Mouse (Mus musculus): Measurements from ENCODE around the gene Krt31. TPM values are rescaled to one million over a fixed set of nuclear protein-coding genes. Genes with fewer than 3 reads are reported as not detected.
A peak's percentile ranks its signal among the peaks of the same experiment; 100 is the strongest.

The Krt31 gene
- total and polyA plus RNA-seq, 3 experiments = not detected

DNA sequence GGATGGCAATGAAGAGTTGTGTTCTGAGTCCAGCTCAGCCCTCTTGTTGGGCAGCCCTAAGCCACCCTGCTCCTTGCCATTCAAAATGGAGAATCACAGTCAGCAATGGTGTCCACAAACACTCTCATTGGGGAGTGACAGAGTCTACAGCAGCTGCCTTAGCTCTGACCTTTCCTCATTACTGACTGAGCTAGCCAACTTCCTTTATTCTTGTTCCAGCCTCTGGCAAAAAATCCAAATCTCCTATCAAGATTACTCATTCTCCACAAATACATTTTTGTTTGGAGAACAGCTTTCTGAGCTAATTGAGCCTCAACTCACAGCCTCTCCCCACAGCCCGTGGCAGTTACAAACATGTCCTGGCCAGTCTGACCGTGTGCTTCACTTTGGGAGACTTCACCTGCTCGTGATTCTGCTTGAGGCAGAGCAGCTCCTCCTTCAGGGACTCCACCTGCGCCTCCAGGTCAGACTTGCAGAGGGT is 36.6 kb downstream of the Krt31 start:
- H3K36me3 ChIP-seq (replicated peaks) = no peaks in the 10 kb centered on the region
- no peak overlapping the region for H3K4me3 ChIP-seq (ENCODE audit: low read depth, low read length)
- DNase-seq (ENCODE audit: low spot score) (no peak), ATAC-seq (ENCODE audit: extremely low read depth, insufficient number of reproducible peaks, low FRiP score, poor library complexity, severe bottlenecking) (no peak)
- no peaks in the 10 kb centered on the region for H3K4me1 ChIP-seq (ENCODE audit: insufficient read depth, low read depth, low read length)
- TF ChIP-seq CTCF (IDR thresholded peaks at IDR 0.05; ENCODE audit: low read depth, low read length) = no peak
- no peak for TF ChIP-seq GATA2 (IDR thresholded peaks at IDR 0.05; ENCODE audit: borderline replicate concordance, low read depth, low read length)
- no peak for TF ChIP-seq POLR2AphosphoS5 (IDR thresholded peaks at IDR 0.05; ENCODE audit: insufficient replicate concordance, low read depth, low read length)
- TF ChIP-seq GATA1 (IDR thresholded peaks at IDR 0.05; ENCODE audit: borderline replicate concordance, low read length) = no peak
- TF ChIP-seq TAL1 (conservative IDR thresholded peaks at IDR 0.05; ENCODE audit: low read depth, low read length) = no peak
- peaks cover 57% of the 10 kb centered on the region for H3K9me3 ChIP-seq (replicated peaks)
- no peaks in the 10 kb centered on the region for H3K27me3 ChIP-seq (ENCODE audit: insufficient read depth, low read length)

DNA sequence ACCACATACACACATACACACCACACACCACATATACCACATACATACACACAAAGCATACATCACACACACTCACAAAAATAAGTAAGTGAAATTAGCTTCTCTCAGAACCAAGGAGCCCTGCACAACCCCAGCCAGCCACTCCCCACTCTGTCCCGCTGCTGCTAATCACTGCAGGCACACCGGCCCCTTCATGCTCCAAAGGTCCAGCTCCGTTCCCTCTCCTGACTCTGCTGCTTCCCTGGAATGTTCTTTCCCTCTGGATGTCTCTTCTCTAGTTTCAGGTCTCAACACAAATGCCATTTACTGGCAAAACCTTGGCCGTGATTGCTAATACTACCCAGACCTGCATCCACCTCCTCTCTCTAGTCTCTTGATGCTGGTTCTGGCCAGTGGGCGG is 39.7 kb downstream of the Krt31 start:
- TF ChIP-seq CTCF (IDR thresholded peaks at IDR 0.05; ENCODE audit: low read depth, low read length) = no peak
- no peak for TF ChIP-seq GATA2 (IDR thresholded peaks at IDR 0.05; ENCODE audit: borderline replicate concordance, low read depth, low read length)
- no peaks in the 10 kb centered on the region for H3K4me1 ChIP-seq (ENCODE audit: insufficient read depth, low read depth, low read length)
- DNase-seq (ENCODE audit: low spot score) = no peak
- no peaks in the 10 kb centered on the region for H3K36me3 ChIP-seq (replicated peaks)
- no peak overlapping the region for H3K4me3 ChIP-seq (ENCODE audit: low read depth, low read length)
- no peak for ATAC-seq (ENCODE audit: extremely low read depth, insufficient number of reproducible peaks, low FRiP score, poor library complexity, severe bottlenecking)
- no peaks in the 10 kb centered on the region for H3K27me3 ChIP-seq (ENCODE audit: insufficient read depth, low read length)
- peaks cover 48% of the 10 kb centered on the region for H3K9me3 ChIP-seq (replicated peaks)

DNA sequence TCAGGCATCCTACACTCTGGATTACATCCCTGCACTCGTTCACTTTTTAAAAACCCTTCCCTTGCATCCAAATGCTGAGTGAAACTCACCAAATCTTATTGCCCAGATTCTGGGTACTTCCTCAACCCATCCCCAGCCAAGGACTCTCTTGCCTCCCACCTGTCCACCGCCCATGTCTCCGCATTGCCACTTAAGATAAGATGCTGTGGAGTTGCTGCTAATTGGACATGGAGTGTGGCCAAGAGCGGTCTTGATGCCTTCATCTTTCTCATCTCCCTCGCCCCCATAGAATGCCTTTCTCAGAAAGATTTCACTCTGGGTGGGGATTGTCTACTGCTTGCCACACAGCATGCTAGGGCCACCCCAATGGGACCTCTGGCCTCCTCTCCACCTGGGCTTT is 42.0 kb downstream of the Krt31 start:
- H3K9me3 ChIP-seq (replicated peaks) = peaks cover 41% of the 10 kb centered on the region

DNA sequence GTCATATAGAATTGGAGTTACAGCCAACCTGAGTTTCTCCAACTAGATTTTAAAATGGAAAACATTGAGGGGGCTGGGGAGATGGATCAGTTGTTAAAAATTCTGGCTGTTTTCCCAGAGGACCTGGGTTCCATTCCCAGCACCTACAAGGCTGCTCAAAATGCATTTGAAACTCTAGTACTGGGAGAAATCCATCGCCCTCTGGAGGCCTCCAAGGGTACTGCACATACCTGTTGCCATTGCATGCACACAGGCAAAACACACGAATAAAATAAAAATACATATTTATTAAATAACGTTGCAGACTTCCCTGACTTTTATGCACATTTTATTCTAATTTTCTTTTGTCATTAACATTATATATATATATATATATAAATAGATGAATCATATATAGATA is 43.7 kb downstream of the Krt31 start:
- no peaks in the 10 kb centered on the region for H3K36me3 ChIP-seq (replicated peaks)
- ATAC-seq (ENCODE audit: extremely low read depth, insufficient number of reproducible peaks, low FRiP score, poor library complexity, severe bottlenecking) (no peak), DNase-seq (ENCODE audit: low spot score) (no peak)
- H3K27me3 ChIP-seq (ENCODE audit: insufficient read depth, low read length) = no peaks in the 10 kb centered on the region
- no peak for TF ChIP-seq GATA2 (IDR thresholded peaks at IDR 0.05; ENCODE audit: borderline replicate concordance, low read depth, low read length)
- no peak for TF ChIP-seq GATA1 (IDR thresholded peaks at IDR 0.05; ENCODE audit: borderline replicate concordance, low read length)
- TF ChIP-seq TAL1 (conservative IDR thresholded peaks at IDR 0.05; ENCODE audit: low read depth, low read length) = no peak
- TF ChIP-seq POLR2AphosphoS5 (IDR thresholded peaks at IDR 0.05; ENCODE audit: insufficient replicate concordance, low read depth, low read length) = no peak
- TF ChIP-seq CTCF (IDR thresholded peaks at IDR 0.05; ENCODE audit: low read depth, low read length) = no peak
- H3K4me1 ChIP-seq (ENCODE audit: insufficient read depth, low read depth, low read length) = no peaks in the 10 kb centered on the region
- H3K4me3 ChIP-seq (ENCODE audit: low read depth, low read length) = no peak overlapping the region
- H3K9me3 ChIP-seq (replicated peaks) = peaks cover 36% of the 10 kb centered on the region

More for the DNA sequence above, 42.0 kb downstream of the Krt31 start:
- Histone ChIP-seq H3K36me3 (replicated peaks) (no peaks in the 10 kb centered on the region), H3K4me1 (ENCODE audit: insufficient read depth, low read depth, low read length) (no peaks in the 10 kb centered on the region), H3K4me3 (ENCODE audit: low read depth, low read length) (no peak overlapping the region), H3K27me3 (ENCODE audit: insufficient read depth, low read length) (no peaks in the 10 kb centered on the region)
- TF ChIP-seq CTCF (IDR thresholded peaks at IDR 0.05; ENCODE audit: low read depth, low read length) (no peak), GATA2 (IDR thresholded peaks at IDR 0.05; ENCODE audit: borderline replicate concordance, low read depth, low read length) (no peak), TAL1 (conservative IDR thresholded peaks at IDR 0.05; ENCODE audit: low read depth, low read length) (no peak), GATA1 (IDR thresholded peaks at IDR 0.05; ENCODE audit: borderline replicate concordance, low read length) (no peak), POLR2AphosphoS5 (IDR thresholded peaks at IDR 0.05; ENCODE audit: insufficient replicate concordance, low read depth, low read length) (no peak)
- DNase-seq (ENCODE audit: low spot score) (no peak), ATAC-seq (ENCODE audit: extremely low read depth, insufficient number of reproducible peaks, low FRiP score, poor library complexity, severe bottlenecking) (no peak)

DNA sequence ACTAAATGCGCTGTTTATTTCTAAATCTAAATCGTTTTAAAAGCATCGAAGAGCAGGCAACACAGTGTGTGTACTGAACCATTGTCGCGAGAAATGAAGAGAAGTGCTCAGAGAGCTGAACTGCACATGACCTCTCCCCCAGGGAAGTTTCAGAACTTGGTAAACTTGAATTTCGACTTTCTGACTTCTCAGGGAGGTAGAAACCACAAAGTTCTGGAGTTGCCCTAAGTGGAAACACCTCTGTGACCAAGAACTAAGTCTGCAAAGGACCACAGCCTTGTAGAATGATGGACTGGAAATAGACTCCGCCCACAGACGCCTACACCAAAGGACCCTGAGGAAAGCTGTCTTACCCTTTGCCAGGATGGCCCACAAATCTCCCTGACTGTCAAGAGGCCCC is 44.4 kb downstream of the Krt31 start:
- TF ChIP-seq CTCF (IDR thresholded peaks at IDR 0.05; ENCODE audit: low read depth, low read length) (no peak), TAL1 (conservative IDR thresholded peaks at IDR 0.05; ENCODE audit: low read depth, low read length) (no peak), POLR2AphosphoS5 (IDR thresholded peaks at IDR 0.05; ENCODE audit: insufficient replicate concordance, low read depth, low read length) (no peak), GATA1 (IDR thresholded peaks at IDR 0.05; ENCODE audit: borderline replicate concordance, low read length) (no peak), GATA2 (IDR thresholded peaks at IDR 0.05; ENCODE audit: borderline replicate concordance, low read depth, low read length) (no peak)
- DNase-seq (ENCODE audit: low spot score) (no peak), ATAC-seq (ENCODE audit: extremely low read depth, insufficient number of reproducible peaks, low FRiP score, poor library complexity, severe bottlenecking) (no peak)
- peaks cover 33% of the 10 kb centered on the region for H3K9me3 ChIP-seq (replicated peaks)
- H3K4me3 ChIP-seq (ENCODE audit: low read depth, low read length) = no peak overlapping the region
- no peaks in the 10 kb centered on the region for H3K4me1 ChIP-seq (ENCODE audit: insufficient read depth, low read depth, low read length)
- no peaks in the 10 kb centered on the region for H3K27me3 ChIP-seq (ENCODE audit: insufficient read depth, low read length)
- H3K36me3 ChIP-seq (replicated peaks) = no peaks in the 10 kb centered on the region

DNA sequence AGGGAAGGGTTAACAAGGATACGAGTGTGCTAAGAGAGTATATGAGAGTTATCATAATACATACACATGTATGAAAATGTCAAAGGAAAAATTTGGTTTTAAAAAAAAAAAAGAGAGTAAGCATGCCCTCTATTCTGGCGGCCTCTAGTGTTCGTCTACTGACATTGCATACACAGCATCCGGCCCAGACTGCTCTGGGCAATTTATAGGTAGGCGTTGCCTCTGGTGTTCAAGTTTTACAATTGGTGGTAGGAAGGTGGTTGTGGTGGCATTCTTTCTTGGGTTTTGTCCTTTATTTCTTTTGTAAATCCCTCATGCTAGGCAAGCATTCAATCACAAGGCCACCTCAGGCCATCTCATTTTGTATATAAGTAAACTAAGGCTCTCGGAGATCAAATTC is 45.5 kb downstream of the Krt31 start:
- TF ChIP-seq CTCF (IDR thresholded peaks at IDR 0.05; ENCODE audit: low read depth, low read length) (peak; percentile 32; the same call in 1 of the 2 replicates), TAL1 (conservative IDR thresholded peaks at IDR 0.05; ENCODE audit: low read depth, low read length) (no peak)
- Histone ChIP-seq H3K27me3 (ENCODE audit: insufficient read depth, low read length) (no peaks in the 10 kb centered on the region), H3K4me3 (ENCODE audit: low read depth, low read length) (no peak overlapping the region), H3K9me3 (replicated peaks) (peaks cover 27% of the 10 kb centered on the region), H3K36me3 (replicated peaks) (no peaks in the 10 kb centered on the region), H3K4me1 (ENCODE audit: insufficient read depth, low read depth, low read length) (no peaks in the 10 kb centered on the region)
- DNase-seq (ENCODE audit: low spot score) = no peak
- no peak for ATAC-seq (ENCODE audit: extremely low read depth, insufficient number of reproducible peaks, low FRiP score, poor library complexity, severe bottlenecking)

DNA sequence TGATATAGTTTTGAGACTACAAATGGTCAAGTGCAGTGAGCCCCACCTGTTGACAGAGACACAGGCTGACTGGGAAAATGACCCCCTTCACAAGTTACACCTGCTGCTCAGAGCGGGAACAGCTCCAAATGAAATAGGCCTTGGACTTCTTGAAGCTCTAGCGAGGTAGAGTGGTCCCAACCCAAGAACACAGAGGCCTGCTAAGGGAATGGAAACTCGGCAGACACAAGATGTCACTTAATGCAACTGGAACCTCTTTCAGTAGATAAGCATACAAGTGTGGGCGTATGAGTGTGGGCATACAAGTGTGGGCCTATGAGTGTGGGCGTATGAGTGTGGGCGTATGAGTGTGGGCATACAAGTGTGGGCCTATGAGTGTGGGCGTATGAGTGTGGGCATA is 51.3 kb downstream of the Krt31 start:
- no peak overlapping the region for H3K4me3 ChIP-seq (ENCODE audit: low read depth, low read length)
- H3K9me3 ChIP-seq (replicated peaks) = peaks cover 48% of the 10 kb centered on the region
- TF ChIP-seq GATA2 (IDR thresholded peaks at IDR 0.05; ENCODE audit: borderline replicate concordance, low read depth, low read length) (no peak), TAL1 (conservative IDR thresholded peaks at IDR 0.05; ENCODE audit: low read depth, low read length) (no peak), POLR2AphosphoS5 (IDR thresholded peaks at IDR 0.05; ENCODE audit: insufficient replicate concordance, low read depth, low read length) (no peak), CTCF (IDR thresholded peaks at IDR 0.05; ENCODE audit: low read depth, low read length) (no peak), GATA1 (IDR thresholded peaks at IDR 0.05; ENCODE audit: borderline replicate concordance, low read length) (no peak)
- H3K4me1 ChIP-seq (ENCODE audit: insufficient read depth, low read depth, low read length) = no peaks in the 10 kb centered on the region
- no peak for DNase-seq (ENCODE audit: low spot score)
- ATAC-seq (ENCODE audit: extremely low read depth, insufficient number of reproducible peaks, low FRiP score, poor library complexity, severe bottlenecking) = no peak
- no peaks in the 10 kb centered on the region; the same call in 1 of the 2 replicates for H3K27me3 ChIP-seq (ENCODE audit: insufficient read depth, low read length)
- no peaks in the 10 kb centered on the region for H3K36me3 ChIP-seq (replicated peaks)

Other genes with a start within 250 kb of the Krt31 start
Only the 20 nearest of the 30 such genes appear.
- not detected in 2 replicates for gene Krtap9-1, start 177.2 kb downstream of the Krt31 start, total RNA-seq (2014; fragmentation: Nextera tagmentation)
- gene Krtap9-1, start 177.2 kb downstream of the Krt31 start, total RNA-seq (2017) = not detected in 2 replicates
- not detected in 2 replicates for gene Krtap9-1, start 177.2 kb downstream of the Krt31 start, polyA plus RNA-seq (2012)
- not detected in 2 replicates for gene Gm11567, start 171.4 kb downstream of the Krt31 start, total RNA-seq (2014; fragmentation: Nextera tagmentation)
- not detected in 2 replicates for gene Gm11567, start 171.4 kb downstream of the Krt31 start, total RNA-seq (2017)
- gene Gm11567, start 171.4 kb downstream of the Krt31 start, polyA plus RNA-seq (2012) = not detected in 2 replicates
- not detected in 2 replicates for gene Krtap31-1, start 142.6 kb downstream of the Krt31 start, total RNA-seq (2014; fragmentation: Nextera tagmentation)
- gene Krtap31-1, start 142.6 kb downstream of the Krt31 start, total RNA-seq (2017) = 0.27 and 0.29 TPM in 2 replicates
- gene Krtap31-1, start 142.6 kb downstream of the Krt31 start, polyA plus RNA-seq (2012) = not detected in 2 replicates
- gene Gm11565, start 135.8 kb downstream of the Krt31 start, total RNA-seq (2014; fragmentation: Nextera tagmentation) = not detected in 2 replicates
- 0.16 and 0.23 TPM in 2 replicates for gene Gm11565, start 135.8 kb downstream of the Krt31 start, total RNA-seq (2017)
- gene Gm11565, start 135.8 kb downstream of the Krt31 start, polyA plus RNA-seq (2012) = not detected in 2 replicates
- gene Krtap31-2, start 114.3 kb downstream of the Krt31 start, total RNA-seq (2014; fragmentation: Nextera tagmentation) = not detected in 2 replicates
- not detected in 2 replicates for gene Krtap31-2, start 114.3 kb downstream of the Krt31 start, total RNA-seq (2017)
- not detected in 2 replicates for gene Krtap31-2, start 114.3 kb downstream of the Krt31 start, polyA plus RNA-seq (2012)
- gene Krtap9-5, start 102.1 kb downstream of the Krt31 start, total RNA-seq (2014; fragmentation: Nextera tagmentation) = not detected in 2 replicates
- gene Krtap9-5, start 102.1 kb downstream of the Krt31 start, total RNA-seq (2017) = not detected in 2 replicates
- gene Krtap9-5, start 102.1 kb downstream of the Krt31 start, polyA plus RNA-seq (2012) = not detected in 2 replicates
- not detected in 2 replicates for gene Krtap29-1, start 71.5 kb downstream of the Krt31 start, total RNA-seq (2014; fragmentation: Nextera tagmentation)
- gene Krtap29-1, start 71.5 kb downstream of the Krt31 start, total RNA-seq (2017) = not detected in 2 replicates
- not detected in 2 replicates for gene Krtap29-1, start 71.5 kb downstream of the Krt31 start, polyA plus RNA-seq (2012)
- not detected in 2 replicates for gene Krtap16-1, start 64.0 kb downstream of the Krt31 start, total RNA-seq (2014; fragmentation: Nextera tagmentation)
- gene Krtap16-1, start 64.0 kb downstream of the Krt31 start, total RNA-seq (2017) = 0.06 and 0.11 TPM in 2 replicates
- not detected in 2 replicates for gene Krtap16-1, start 64.0 kb downstream of the Krt31 start, polyA plus RNA-seq (2012)
- gene Krtap17-1, start 56.6 kb downstream of the Krt31 start, total RNA-seq (2014; fragmentation: Nextera tagmentation) = not detected in 2 replicates
- gene Krtap17-1, start 56.6 kb downstream of the Krt31 start, total RNA-seq (2017) = not detected in 2 replicates
- gene Krtap17-1, start 56.6 kb downstream of the Krt31 start, polyA plus RNA-seq (2012) = not detected in 2 replicates
- not detected in 2 replicates for gene Krt33a, start 34.3 kb downstream of the Krt31 start, total RNA-seq (2014; fragmentation: Nextera tagmentation)
- not detected in 2 replicates for gene Krt33a, start 34.3 kb downstream of the Krt31 start, total RNA-seq (2017)
- not detected in 2 replicates for gene Krt33a, start 34.3 kb downstream of the Krt31 start, polyA plus RNA-seq (2012)
- not detected in 2 replicates for gene Krt33b, start 20.7 kb downstream of the Krt31 start, total RNA-seq (2014; fragmentation: Nextera tagmentation)
- gene Krt33b, start 20.7 kb downstream of the Krt31 start, total RNA-seq (2017) = not detected in 2 replicates
- not detected in 2 replicates for gene Krt33b, start 20.7 kb downstream of the Krt31 start, polyA plus RNA-seq (2012)
- not detected in 2 replicates for gene Krt34, start 9.0 kb downstream of the Krt31 start, total RNA-seq (2014; fragmentation: Nextera tagmentation)
- not detected in 2 replicates for gene Krt34, start 9.0 kb downstream of the Krt31 start, total RNA-seq (2017)
- not detected in 2 replicates for gene Krt34, start 9.0 kb downstream of the Krt31 start, polyA plus RNA-seq (2012)
- gene Krt32, start 37.7 kb upstream of the Krt31 start, total RNA-seq (2014; fragmentation: Nextera tagmentation) = not detected in 2 replicates
- gene Krt32, start 37.7 kb upstream of the Krt31 start, total RNA-seq (2017) = not detected in 2 replicates
- gene Krt32, start 37.7 kb upstream of the Krt31 start, polyA plus RNA-seq (2012) = not detected in 2 replicates
- not detected in 2 replicates for gene Krt35, start 45.7 kb upstream of the Krt31 start, total RNA-seq (2014; fragmentation: Nextera tagmentation)
- not detected in 2 replicates for gene Krt35, start 45.7 kb upstream of the Krt31 start, total RNA-seq (2017)
- gene Krt35, start 45.7 kb upstream of the Krt31 start, polyA plus RNA-seq (2012) = not detected in 2 replicates
- gene Krt36, start 55.1 kb upstream of the Krt31 start, total RNA-seq (2014; fragmentation: Nextera tagmentation) = not detected in 2 replicates
- not detected in 2 replicates for gene Krt36, start 55.1 kb upstream of the Krt31 start, total RNA-seq (2017)
- not detected in 2 replicates for gene Krt36, start 55.1 kb upstream of the Krt31 start, polyA plus RNA-seq (2012)
- not detected in 2 replicates for gene Krt13, start 71.0 kb upstream of the Krt31 start, total RNA-seq (2014; fragmentation: Nextera tagmentation)
- 0.11 TPM in 1 of 2 replicates, not detected in the other for gene Krt13, start 71.0 kb upstream of the Krt31 start, total RNA-seq (2017)
- not detected in 2 replicates for gene Krt13, start 71.0 kb upstream of the Krt31 start, polyA plus RNA-seq (2012)
- gene Krt15, start 85.4 kb upstream of the Krt31 start, total RNA-seq (2014; fragmentation: Nextera tagmentation) = not detected in 2 replicates
- not detected in 2 replicates for gene Krt15, start 85.4 kb upstream of the Krt31 start, total RNA-seq (2017)
- gene Krt15, start 85.4 kb upstream of the Krt31 start, polyA plus RNA-seq (2012) = not detected in 2 replicates
- gene Krt19, start 98.1 kb upstream of the Krt31 start, total RNA-seq (2014; fragmentation: Nextera tagmentation) = not detected in 2 replicates
- not detected in 2 replicates for gene Krt19, start 98.1 kb upstream of the Krt31 start, total RNA-seq (2017)
- gene Krt19, start 98.1 kb upstream of the Krt31 start, polyA plus RNA-seq (2012) = not detected in 2 replicates
- not detected in 2 replicates for gene Krt9, start 142.7 kb upstream of the Krt31 start, total RNA-seq (2014; fragmentation: Nextera tagmentation)
- 0.06 TPM in 1 of 2 replicates, not detected in the other for gene Krt9, start 142.7 kb upstream of the Krt31 start, total RNA-seq (2017)
- not detected in 2 replicates for gene Krt9, start 142.7 kb upstream of the Krt31 start, polyA plus RNA-seq (2012)
- gene Krt14, start 157.0 kb upstream of the Krt31 start, total RNA-seq (2014; fragmentation: Nextera tagmentation) = not detected in 2 replicates
- gene Krt14, start 157.0 kb upstream of the Krt31 start, total RNA-seq (2017) = 0.11 TPM in 1 of 2 replicates, not detected in the other
- gene Krt14, start 157.0 kb upstream of the Krt31 start, polyA plus RNA-seq (2012) = 0.08 TPM in 1 of 2 replicates, not detected in the other